Mouse (Mus musculus): ENCODE results near the gene Rlbp1.

Rlbp1 gene

DNA sequence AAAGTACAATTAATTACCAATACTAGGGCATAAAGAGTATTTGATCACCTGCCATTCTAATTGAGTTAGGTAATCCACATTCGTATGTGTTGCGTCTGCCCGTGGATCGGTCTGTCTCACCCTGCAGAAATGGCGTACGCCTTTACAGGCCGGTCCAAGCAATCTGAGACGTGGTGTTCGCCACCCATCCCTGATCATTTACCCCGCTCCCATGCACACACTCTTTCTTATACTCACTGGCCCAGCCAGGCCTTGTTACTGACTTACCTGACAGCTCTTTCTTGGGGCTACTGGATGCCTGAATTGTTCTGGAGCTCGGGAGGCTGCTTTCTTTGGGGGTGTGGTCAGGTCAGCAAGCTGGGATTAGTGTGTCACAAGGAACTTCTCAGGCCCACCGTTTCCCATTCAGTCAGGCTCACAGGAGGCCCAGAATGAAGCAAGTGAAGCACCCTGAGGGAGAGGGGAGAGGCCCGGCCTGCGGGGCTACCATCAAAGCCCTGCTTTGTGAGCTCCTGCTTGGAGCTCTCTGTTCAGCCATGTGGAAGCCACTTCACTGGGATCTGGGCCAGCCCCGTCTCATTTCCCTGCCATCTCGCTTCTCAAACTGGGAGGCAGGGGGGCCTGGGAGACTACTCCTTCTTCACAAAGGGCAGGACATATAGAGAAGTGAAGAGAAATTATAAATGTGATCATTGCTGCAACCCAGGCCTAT lies at the start of gene Rlbp1:
Gene Rlbp1 (minus strand): TSS at position 627 of the 712 bp plus-strand sequence.
- DNase-seq: no peak

DNA sequence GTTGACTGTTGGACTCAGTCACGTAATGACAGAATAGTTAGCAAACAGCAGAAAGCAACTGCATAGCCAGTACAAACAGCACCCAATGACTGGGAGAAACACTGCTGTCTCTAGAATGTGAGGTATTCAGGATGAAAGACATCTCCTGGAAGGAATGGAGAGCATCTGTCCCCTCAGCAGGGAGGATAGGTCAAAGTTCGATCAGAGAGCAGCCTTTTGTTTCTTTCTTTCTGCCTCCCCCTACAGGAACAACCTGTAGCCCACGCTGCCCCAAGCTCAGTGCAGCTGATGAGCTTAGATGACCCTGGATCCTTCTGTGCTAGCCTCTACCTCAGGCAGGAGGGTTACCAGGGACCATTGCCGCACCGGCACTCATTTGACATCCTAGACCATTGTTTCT lies 41.4 kb upstream of the Rlbp1 start:
- DNase-seq: no peak

DNA sequence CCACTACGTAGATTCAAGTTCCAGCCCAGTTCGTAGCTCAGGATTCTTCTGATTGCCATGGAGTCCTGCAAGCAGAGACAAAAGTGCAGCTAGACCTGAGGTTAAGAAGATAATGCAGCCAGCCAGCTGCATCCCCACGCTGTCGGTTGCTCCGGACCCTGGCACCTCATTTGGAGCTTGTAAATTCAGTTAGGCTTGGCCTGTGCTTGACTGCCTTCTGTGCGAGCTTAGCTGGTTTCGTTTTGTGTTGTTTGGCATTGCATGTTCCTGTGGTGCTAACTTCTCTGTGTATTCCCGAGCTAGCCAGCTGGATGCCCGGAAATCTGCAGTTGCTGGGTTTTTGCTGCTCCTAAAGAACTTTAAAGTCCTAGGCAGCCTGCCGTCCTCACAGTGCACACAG lies 39.0 kb upstream of the Rlbp1 start:
- DNase-seq: no peak

DNA sequence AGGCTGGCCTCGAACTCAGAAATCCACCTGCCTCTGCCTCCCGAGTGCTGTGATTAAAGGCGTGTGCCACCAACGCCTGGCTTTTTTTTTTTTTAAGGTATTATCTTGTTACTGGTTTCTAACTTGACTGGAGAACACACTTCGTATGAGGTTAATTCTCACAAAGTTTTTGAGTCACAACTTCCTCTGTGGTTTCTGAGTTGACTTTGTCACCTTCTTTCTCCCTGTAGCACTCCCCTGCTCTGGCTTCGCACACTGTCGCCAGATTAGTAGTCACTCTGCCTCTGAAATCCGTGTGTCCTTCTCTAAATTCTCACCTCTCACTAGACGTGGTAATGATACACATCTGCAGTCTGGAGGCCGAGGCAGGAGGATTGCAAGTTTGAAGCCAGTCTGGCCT lies 36.0 kb upstream of the Rlbp1 start:
- no peak for DNase-seq

DNA sequence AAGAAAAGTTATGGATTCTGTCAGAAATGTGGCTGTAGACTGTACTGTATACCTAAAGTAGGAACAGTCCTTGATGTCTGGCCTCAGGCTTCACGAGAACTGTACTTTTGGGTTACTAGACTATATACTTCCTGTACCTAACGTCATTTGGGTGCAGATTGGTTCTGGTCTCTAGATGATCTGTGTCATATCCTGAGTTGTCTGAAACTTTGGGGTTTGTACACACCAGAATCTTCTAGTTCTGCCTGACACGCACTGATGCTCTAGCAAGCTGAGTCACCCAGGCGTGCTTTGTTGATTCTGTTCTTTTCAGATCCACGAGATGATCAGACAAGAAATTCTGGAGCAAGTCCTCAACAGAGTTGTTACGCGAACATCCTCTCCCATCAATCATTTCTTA lies 33.1 kb upstream of the Rlbp1 start:
- DNase-seq: no peak

DNA sequence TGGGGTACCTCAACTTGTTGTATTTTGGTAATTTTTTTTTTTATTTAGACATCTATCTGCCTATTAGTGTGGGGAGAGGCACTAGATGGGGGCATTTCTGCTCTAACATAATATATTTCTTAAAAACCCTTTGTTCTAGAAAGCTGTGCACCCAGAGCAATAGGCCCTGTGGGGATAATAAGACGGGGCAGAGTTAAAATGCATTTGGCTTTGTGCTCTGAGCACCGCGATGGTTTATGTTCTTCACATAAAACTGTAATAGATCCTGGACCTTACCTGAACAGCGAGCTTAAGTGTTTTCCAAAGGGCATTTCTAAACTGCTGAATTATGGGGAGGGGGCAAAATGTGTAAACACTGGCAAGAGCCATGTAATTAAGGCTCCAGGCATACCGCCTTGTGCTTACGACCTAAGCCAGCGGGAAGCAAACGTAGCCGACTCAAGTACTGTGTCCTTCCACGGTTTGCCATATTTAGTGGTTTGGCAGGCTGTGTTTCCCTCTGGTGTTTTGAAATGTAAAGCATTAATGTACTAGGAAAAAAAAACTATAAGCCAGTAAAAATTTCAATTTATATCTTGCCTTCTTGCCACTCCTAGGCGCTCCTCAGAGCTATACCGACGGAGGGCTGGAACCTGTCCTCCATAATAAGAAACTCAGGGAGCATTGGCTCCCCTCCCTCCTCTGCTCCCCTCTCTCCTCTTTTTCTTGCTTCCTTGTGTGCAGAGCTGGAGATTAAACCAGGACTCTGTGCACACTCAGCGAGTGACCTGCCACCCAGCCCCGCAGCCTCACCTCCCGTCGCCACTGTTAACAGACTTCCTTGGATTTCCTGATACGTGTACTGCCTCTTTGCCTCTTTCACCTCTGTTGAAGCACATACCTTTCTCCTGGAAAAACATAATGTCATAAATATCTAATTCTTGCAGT lies 27.9 kb upstream of the Rlbp1 start:
- no peak for DNase-seq

DNA sequence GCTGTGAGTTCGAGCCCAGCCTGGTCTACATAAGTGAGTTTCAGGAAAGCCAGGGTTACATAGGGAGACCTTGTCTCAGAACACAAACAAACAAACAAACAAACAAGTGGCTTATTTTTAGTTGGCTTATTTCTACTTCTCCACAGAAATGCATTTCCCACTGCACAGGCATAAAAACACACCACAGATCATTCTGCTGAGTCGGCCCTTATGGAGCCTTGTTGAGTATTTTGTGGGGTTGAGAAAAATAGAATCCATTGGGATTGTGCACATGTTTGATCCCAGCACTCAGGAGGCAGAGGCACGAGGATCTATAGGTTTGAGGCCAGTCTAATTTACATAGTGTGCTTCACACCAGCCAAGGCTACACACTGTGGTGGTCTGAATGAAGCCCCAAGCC lies 13.4 kb upstream of the Rlbp1 start:
- DNase-seq: no peak

DNA sequence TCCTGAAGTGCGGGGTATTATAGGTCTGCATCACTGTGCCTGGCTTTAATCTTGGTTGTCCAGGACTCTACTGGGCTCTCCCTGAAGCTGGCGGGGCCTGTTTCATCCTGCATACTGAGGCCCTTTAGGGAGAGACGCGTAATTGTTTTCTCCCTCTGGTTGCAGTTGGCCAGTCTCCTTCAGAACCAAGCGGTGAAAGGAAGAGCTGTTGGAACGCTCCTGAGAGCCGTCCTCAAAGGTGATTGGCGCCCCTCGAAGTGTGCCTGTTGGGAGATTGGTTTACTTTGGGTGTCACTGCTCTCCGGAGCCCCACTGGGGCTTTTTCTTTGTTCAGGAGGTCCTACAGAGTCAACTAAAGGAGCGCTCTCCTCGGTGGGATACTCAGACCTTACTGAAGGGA lies 12.1 kb upstream of the Rlbp1 start:
- DNase-seq: no peak

DNA sequence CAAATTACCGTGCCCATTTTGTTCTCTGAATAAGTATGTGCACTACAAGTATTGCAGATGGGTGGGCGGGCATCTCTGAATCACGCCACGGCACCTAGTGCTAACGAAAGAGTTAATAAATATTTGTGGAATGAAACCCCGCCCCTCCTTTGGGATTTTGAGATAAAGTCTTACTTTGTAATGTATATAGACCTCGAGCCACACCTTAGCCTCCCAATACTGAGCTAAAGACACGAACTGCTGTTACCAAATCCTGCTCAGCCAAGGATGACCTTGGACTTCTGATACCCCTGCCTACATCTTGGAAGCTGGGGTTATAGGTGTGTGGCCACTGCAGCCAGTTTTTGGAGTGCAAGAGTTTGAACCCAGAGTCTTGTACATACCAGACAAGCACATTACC lies 11.6 kb upstream of the Rlbp1 start:
- DNase-seq: no peak

DNA sequence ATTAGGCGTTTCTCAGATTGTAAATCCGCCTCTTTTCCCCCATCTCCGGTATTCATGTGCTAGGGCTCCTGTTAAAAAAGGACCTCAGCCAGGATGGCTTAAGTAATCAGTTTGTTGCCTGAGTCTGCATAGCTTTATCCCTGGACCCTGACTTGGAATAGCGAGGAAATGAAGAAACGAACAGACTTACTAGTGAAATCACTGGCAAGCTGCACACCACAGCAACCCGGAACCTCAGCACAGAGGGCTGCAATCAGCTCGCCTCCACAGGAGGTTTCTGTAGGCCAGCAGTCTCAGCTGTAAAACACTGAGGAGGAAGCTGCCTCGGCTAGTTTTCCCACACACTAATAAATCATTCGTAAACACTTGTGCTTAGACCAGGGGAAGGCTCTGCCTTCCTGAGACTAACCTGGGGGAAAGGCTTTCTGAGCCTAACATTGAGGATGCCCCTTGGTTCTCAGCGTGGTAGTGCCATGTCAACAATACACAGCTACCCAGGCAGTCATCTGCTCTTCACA lies 10.7 kb upstream of the Rlbp1 start:
- no peak for DNase-seq

DNA sequence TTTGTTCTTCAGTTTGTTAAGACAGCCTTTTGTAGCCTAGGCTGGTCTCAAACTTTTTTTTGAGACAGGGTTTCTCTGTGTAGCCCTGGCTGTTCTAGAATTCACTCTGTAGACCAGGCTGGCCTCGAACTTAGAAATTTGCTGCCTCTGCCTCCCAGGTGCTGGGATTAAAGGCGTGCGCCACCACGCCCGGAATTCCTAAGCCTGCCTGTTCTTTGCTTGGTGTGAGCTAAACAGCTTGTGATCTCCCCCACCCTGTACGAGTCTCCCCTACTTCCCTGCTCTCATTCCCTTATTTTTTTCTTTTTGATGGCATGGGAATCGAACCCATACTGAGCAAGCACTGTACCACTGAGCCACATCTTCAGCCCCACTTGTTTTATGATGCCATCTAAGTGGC lies 8.3 kb upstream of the Rlbp1 start:
- no peak for DNase-seq

DNA sequence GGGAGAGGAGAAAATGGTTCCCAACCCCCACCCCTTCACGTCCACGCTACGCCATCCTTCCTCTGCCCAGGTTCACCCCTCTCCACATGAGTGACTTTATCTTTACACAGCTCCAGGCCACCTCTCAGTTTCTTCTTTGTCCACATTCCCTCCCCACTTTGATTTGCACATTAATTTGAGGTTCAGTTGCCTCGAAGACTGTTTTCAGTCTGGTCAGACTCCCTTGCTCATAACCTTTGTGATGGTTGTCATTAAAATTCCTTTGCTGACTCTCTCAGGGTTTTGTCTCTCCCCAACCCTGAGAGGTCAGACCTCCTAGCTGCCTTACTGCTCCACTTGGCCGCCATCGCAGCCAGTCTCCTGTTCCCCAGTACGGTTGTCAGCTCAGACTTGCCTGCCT lies 7.8 kb upstream of the Rlbp1 start:
- no peak for DNase-seq

DNA sequence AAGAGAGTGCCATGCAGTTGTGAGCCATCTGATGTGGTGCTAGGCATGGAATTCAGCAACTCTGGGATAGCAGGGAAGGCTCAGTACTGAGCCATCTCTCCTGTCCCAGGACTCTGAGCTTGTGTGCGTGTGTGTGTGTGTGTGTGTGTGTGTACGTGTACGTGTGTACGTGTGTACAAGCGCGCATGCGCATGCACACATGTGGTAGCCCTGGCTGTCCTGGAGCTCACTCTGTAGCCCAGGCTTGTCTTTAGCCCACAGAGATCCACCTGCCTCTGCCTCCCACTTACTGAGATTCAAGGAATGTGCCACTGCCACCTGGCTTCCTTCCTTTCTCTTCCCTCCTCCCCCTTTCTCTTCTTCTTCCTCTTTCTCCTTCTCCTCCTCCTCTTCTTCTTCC lies 7.1 kb upstream of the Rlbp1 start:
- no peak for DNase-seq

DNA sequence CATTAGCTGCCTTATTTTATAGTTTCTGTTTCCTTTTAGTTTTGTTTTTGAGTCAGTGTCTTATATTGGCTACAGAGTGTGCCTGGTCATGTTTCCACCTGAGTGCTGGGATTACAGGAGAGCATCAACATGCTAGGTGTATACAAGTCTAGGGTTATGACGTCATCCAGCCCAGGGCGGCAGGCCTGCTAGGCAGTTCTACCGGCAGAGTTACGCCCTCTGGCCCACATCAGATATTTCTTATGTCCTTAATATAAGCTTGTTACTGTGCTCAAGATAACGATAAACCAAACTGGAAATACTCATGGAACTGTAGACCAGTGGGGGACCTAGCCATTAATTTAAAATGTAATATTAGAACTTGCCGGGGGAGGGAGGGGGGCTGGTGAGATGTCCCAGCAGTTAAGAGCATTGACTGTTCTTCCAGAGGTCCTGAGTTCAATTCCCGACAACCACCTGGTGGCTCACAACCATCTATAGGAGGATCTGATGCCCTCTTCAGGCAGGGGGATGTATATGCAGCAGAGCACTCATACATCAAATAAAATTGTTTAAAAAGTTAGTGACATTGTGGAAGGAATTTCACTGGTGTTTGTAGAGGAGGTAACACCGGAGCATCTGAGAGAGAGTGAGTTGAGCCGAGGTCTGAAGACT lies 6.1 kb upstream of the Rlbp1 start:
- DNase-seq: no peak

DNA sequence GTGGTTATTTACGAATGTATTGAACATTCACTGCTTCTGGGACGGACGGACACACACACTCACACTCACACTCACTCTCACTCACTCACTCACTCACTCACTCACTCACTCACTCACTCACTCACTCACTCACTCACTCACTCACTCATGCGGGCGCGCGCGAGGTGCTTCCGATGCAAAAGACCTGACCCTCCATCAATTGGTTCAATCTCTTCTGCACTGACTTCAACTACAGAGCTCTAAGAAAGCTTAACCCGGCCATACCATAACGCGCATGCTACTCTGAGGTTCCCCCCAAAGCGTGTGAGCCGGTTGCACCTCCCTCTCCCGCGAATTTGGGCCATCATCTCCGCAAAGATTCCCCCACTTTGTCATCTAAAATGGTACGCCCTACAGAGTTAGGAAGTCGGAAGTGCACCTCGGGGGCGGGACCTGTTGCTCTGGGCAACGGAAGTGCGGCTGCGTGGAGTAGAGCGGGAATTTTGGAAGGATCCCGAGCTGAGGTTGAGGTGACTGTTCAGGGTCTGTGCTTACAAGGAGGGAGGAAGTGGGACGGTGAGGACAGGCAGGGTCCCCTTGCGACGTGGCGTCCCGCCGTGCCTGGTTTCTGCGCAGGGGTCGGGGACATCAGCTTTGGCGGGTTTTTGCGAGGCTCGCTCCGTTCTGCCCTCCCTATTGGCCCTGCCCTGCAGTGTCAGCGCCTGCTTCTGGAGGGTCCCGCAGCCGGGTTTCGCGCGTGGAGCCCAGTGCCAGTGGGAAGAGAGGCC lies 5.2 kb upstream of the Rlbp1 start, which contains the start of gene Fanci:
Gene Fanci (plus strand): TSS at position 47 of the 767 bp plus-strand sequence.
- DNase-seq: peak; percentile 94

DNA sequence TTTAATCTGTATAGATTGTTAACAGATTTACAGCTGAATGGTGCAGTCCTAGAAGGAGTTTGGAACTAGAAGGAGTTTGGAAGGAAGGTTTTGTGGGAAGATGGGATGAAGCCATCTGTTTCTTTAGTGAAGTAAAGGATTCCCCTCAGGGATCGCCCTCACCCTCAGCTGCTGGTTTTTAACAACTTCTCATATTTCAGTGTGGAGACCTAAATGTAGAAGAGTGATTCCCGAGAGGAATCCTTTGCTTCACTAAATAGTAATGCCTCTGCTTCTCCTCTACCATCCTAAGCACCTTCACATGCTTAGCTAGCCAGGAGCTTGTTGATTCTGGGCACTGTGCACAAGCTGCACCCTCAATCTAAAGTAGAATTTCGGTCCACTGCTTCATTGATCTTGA lies 4.6 kb upstream of the Rlbp1 start:
- no peak for DNase-seq

DNA sequence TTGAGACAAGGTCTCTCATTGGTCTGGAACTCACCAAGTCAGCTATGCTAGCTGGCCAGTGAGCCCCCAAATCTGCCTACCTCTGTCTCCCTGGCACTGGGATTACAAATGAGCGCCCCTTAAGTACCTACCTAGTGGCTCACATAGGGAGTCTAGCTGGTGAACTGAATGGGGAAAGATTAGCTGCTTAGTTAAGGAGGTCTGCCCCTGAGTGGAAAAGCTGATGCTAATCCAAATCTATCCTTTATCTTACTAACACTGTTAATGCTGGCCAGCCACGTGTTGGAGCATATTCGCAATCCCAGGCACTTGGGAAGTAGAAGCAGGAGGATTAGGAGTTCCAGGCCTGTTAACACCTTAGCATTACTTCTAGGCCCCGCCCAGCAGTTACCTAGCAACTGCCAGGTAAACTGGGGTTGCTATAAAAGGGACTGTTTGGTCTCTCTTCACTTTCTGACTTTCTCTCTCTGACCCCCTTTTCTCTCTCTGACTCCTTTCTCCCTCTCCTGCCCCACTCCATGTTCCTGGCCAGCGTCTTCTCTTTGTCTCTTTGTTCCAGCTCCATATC lies 3.4 kb upstream of the Rlbp1 start:
- DNase-seq: no peak

DNA sequence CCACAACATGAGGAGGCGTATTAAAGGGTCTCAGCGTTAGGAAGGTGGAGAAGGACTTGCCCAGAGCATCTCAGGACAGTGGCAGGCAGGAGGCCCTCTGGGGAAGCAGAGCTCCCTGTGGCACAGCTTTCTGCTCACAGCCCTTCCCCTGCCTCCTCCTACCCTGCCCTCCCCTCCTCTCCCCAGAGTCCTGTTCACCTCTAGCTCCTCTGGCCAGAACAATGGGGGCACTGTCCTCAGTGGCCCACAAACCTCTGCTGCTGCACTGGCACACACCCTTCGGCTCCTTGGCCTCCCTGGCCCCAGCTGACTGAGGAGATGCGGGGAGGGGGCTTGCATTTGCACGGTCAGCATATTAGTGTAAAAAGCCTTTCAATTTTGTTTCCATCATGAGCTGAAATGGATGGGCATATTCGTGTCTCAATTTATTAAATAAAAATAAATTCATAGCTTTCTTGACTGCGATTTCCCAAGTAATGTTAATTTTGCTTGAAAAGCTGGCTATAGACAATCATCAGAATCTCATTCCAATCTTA lies 1.9 kb upstream of the Rlbp1 start:
- no peak for DNase-seq

DNA sequence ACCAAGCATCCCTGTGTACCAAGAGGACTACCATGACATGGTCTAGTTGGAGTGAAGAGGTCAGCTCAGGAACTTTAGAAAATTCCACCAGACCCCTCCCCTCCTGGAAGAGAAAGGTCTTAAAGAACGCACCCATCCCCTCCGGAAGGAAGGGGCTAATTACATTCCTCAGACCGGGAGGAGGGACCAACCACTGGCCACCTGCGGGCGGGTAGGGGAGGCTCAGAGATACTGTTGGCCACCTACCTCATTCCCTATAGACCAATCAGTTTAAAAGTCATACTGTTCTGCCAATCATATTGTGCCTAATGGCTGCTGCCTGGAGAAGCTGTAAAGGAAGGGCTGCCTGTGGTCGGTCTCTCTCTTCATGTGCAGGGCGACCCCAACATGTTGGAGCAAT lies 1.1 kb upstream of the Rlbp1 start:
- DNase-seq: no peak

DNA sequence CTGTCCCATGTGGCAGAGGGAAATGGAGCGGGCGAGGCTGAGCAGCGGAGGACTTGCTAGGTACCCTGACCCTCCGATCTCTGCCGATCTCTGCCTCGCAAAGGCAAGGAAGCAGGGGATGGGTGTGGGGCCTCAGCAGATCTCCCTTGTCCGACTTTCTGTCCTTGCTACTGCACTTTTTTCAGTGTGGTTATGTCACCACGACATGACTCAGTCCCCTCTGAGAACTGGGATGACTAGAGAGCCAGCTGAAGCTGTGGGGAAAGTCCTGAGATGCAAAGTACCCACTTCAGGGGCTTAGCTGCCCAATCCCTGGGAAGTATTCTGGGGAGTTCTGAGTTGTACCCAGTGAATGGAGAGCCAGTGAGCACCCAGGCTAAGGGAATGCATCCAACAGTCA lies 292 bp upstream of the Rlbp1 start:
- no peak for DNase-seq

DNA sequence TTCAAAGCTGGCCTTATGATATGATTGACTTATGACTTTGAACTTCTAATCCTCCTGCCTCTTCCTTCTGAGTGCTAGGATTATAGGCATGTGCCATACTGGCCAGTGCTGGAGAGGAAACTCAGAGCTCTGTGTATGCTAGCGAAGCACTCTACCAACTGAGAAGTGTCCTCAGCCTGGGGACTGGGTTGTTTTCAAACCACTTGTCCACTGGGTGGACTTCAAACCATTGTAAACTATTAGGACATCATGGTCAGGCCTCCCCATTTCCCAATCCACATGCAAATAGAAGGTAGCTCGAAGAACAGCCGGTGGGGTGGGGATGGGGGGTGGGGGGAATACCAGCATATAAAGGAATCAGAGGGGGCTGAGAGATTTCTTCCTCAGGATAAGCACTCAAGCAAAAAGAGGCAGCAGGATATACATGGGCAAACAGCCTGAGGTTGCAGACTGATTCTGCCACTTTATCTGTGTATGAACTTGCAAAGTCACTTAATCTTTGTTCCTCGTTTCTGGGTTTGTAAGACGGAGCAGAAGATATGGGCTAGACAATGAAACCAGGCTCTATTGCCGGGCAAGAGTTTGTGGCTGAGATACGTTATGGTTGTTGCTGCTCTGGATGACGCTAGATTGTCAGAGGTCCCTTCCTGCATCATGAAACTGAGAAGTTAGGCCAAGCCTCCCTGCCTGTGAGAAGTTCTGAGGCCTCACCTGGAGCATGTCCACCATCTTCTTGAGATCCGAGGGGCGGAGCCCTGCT lies 10.2 kb downstream of the Rlbp1 start:
- DNase-seq: no peak

Data from kidney, adult 9 months (tissue).